8 mouse cellular contexts compared by ENCODE assay signal in the genomic region with DNA sequence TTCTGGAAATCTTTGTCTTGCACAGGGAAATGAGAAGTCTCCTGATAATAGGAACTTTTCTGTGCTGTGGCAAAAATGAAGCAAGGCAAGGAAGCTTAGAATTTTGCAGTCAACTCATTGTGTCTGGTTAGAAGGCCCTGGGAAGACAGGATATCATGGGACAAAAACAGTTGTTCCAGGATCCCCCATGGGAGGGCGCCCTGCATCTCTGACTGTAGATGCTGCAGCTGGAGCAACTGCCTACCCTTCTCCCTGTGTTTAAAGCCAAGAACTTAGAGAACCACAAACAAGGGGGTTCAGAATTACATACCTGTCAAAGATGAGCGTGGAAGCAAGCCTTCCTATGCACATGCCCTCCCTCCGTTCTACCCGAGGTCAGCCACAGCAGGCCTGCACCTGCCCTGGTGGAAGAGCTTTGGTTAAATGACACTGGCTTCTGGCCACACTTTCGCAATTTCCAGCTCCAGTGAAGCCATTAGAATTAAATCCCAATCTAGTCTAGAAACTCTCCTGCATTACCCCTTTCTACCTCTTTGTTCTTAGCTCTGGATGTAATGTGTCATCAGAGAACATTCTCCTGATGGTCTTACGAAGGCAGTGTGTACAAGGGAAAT.
A peak's percentile ranks its signal among the peaks of the same experiment; 100 is the strongest.
DNase-seq lines count a peak whose midpoint lies in the region; TF ChIP-seq lines count a peak whose summit lies in the region.

No protein-coding gene starts in this region.

- intact Hi-C loops in heart, adult 2 months (cut with DNase I) = no loop called here
- intact Hi-C loops in heart, postnatal 10 days (cut with DNase I) = loop anchor here (1.0 kb wide), 1 partner anchor 69 kb away; no protein-coding TSS in a partner anchor

- no peaks in the 10 kb centered on the region for H3K79me2 ChIP-seq in heart, adult 2 months (replicated peaks; ENCODE audit: control insufficient read depth, insufficient read depth, low read length)

- peak; percentile 24 to 55 for DNase-seq in heart, adult 2 months
- DNase-seq in heart, embryonic 10.5 days (ENCODE audit: low spot score) = no peak
- DNase-seq in cerebellum, postnatal 14 days = peak; percentile 17 to 48
- peak; percentile 52 to 71 for DNase-seq in heart, postnatal 10 days
- DNase-seq in left cerebral cortex, adult 11 months (ENCODE audit: low spot score) = peak; percentile 83
- peak; percentile 86 for DNase-seq in right cerebral cortex, adult 18-20 months
- DNase-seq in natural killer cell, adult 2 months (ENCODE audit: low spot score in 2 of 2) = no peak

- H3K27ac ChIP-seq in heart, adult 2 months = no peak overlapping the region
- no peak overlapping the region for H3K27ac ChIP-seq in heart, embryonic 10.5 days

- 68% methylated on average over 6 of the region's 6 CpGs for WGBS in heart, adult 2 months
- WGBS in heart, embryonic 10.5 days = 63% methylated on average over 6 of the region's 6 CpGs

- no peak for TF ChIP-seq POLR2A in heart, adult 2 months (IDR thresholded peaks at IDR 0.05; ENCODE audit: insufficient read depth, low read depth, low read length)

- H3K9ac ChIP-seq in heart, adult 2 months (ENCODE audit: low read depth, low read length) = no peak overlapping the region

- peak; percentile 52 for TF ChIP-seq CTCF in heart, adult 2 months (IDR thresholded peaks at IDR 0.05)
- TF ChIP-seq CTCF in E14TG2a.4 (conservative IDR thresholded peaks at IDR 0.05; ENCODE audit: low read length) = peak; percentile 52

- no peaks in the 10 kb centered on the region for H3K9me3 ChIP-seq in heart, embryonic 10.5 days
- no peaks in the 10 kb centered on the region for H3K9me3 ChIP-seq in E14TG2a.4 (ENCODE audit: low read length)

- no peaks in the 10 kb centered on the region for H3K36me3 ChIP-seq in heart, adult 2 months (ENCODE audit: control insufficient read depth, insufficient read depth, low read length)
- H3K36me3 ChIP-seq in heart, embryonic 10.5 days = no peaks in the 10 kb centered on the region
- H3K36me3 ChIP-seq in E14TG2a.4 (ENCODE audit: insufficient read depth, low read length) = no peaks in the 10 kb centered on the region

- no peak overlapping the region for H3K4me3 ChIP-seq in heart, adult 2 months
- H3K4me3 ChIP-seq in heart, embryonic 10.5 days = no peak overlapping the region
- no peak overlapping the region for H3K4me3 ChIP-seq in E14TG2a.4 (replicated peaks; ENCODE audit: low read length)

- H3K27me3 ChIP-seq in heart, adult 2 months (ENCODE audit: control insufficient read depth, insufficient read depth, low read length) = no peaks in the 10 kb centered on the region
- peaks cover 71% of the 10 kb centered on the region for H3K27me3 ChIP-seq in heart, embryonic 10.5 days (ENCODE audit: insufficient read depth, poor library complexity, severe bottlenecking)
- peaks cover 27% of the 10 kb centered on the region for H3K27me3 ChIP-seq in E14TG2a.4 (ENCODE audit: insufficient read depth, low read length)

- H3K4me1 ChIP-seq in heart, adult 2 months (ENCODE audit: control insufficient read depth, insufficient read depth, low read length) = no peaks in the 10 kb centered on the region
- no peaks in the 10 kb centered on the region for H3K4me1 ChIP-seq in heart, embryonic 10.5 days
- H3K4me1 ChIP-seq in E14TG2a.4 (replicated peaks; ENCODE audit: low read depth, low read length) = 0 out of 2 replicates have a peak, but pooled peaks cover 3% of the 10 kb centered on the region

- TF ChIP-seq EP300 in heart, adult 2 months (IDR thresholded peaks at IDR 0.05; ENCODE audit: insufficient read depth, low read depth, low read length) = no peak

Comparison
In these comparisons a context has a peak if more than half of its experiments do, and no peak if none do; other contexts are left out.
1. DNase-seq: peak in heart, adult 2 months (2 of 2), cerebellum, postnatal 14 days (2 of 2), heart, postnatal 10 days (2 of 2), left cerebral cortex, adult 11 months (single experiment) and right cerebral cortex, adult 18-20 months (single experiment); none in heart, embryonic 10.5 days (single experiment) and natural killer cell, adult 2 months (0 of 2).